ENCODE assay signal across 15 mouse cellular contexts in the genomic region with DNA sequence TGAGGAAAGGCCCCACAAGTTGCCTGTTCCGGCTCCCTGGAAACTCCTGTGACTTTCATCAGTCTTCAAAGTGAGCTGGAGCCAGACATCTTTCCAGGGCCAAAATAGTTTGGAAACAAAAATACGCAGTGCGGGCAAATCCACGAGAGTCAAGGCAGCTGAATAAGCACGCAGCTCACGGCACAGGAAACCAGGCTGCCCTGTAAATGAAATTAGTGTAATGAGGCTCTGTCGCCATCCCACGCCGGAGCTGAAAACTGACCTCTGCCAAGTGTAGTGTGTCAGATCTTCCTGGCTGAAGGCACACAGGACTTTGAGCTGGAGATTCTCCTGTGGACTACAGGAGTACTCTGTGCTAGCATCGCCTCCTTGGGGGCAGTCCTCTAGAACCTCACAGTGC.
DNase-seq lines count a peak whose midpoint lies in the region; ATAC-seq and TF ChIP-seq lines count a peak whose summit lies in the region.
"Had no signal": no experiment of that assay in that cellular context is flagged by ENCODE, and none has a peak within 500 bp of the region (broad histone marks: within the 10 kb centered on the region; RNA-seq: fewer than 3 reads in every experiment).

No protein-coding gene starts in this region.

- no peak for ATAC-seq in lung, postnatal 0 days
- no peak for ATAC-seq in kidney, postnatal 0 days (replicated peaks; ENCODE audit: low FRiP score, low read depth)
- ATAC-seq in midbrain, embryonic 15.5 days (replicated peaks) = no peak
- ATAC-seq: activated CD4-positive, CD25-positive, alpha-beta regulatory T cell, adult 4 months had no signal

- DNase-seq in gastrocnemius, adult 2 months = peak; percentile 32
- DNase-seq in gastrocnemius, postnatal 4 days (ENCODE audit: low spot score in 2 of 2) = no peak
- DNase-seq in lung, postnatal 0 days (ENCODE audit: low spot score) = no peak
- DNase-seq in lung, postnatal 25 days (ENCODE audit: low spot score) = no peak
- DNase-seq in kidney, postnatal 0 days (ENCODE audit: low spot score) = peak; percentile 61
- DNase-seq in layer of hippocampus, adult 9-11 months = no peak
- DNase-seq in frontal cortex, postnatal 10 days (ENCODE audit: low spot score in 2 of 2) = no peak
- DNase-seq: B cell, adult 2 months; cerebellum, postnatal 36 days; midbrain, embryonic 14.5 days; right cerebral cortex, adult 18-20 months had no signal

- H3K4me1 ChIP-seq in lung, postnatal 0 days (ENCODE audit: insufficient read depth, low read depth, low read length) = no peaks in the 10 kb centered on the region
- H3K4me1 ChIP-seq in kidney, postnatal 0 days (replicated peaks; ENCODE audit: insufficient read depth, low read length) = no peaks in the 10 kb centered on the region
- no peaks in the 10 kb centered on the region for H3K4me1 ChIP-seq in midbrain, embryonic 15.5 days

- no peaks in the 10 kb centered on the region for H3K9me3 ChIP-seq in lung, postnatal 0 days (ENCODE audit: low read length)
- no peaks in the 10 kb centered on the region for H3K9me3 ChIP-seq in kidney, postnatal 0 days (replicated peaks; ENCODE audit: low read length)
- no peaks in the 10 kb centered on the region for H3K9me3 ChIP-seq in midbrain, embryonic 15.5 days
- H3K9me3 ChIP-seq: limb, embryonic 12.5 days had no signal

- WGBS in lung, postnatal 0 days = 66% methylated on average over 10 of the region's 10 CpGs
- 27% methylated on average over 10 of the region's 10 CpGs for WGBS in kidney, postnatal 0 days
- WGBS in midbrain, embryonic 15.5 days = 90% methylated on average over 10 of the region's 10 CpGs

- no peak for TF ChIP-seq CTCF in gastrocnemius, adult 2 months (IDR thresholded peaks at IDR 0.05)
- 0 out of 2 replicates have a peak, but pooled peaks have one; percentile 11 for TF ChIP-seq CTCF in lung, postnatal 0 days (IDR thresholded peaks at IDR 0.05)
- TF ChIP-seq CTCF in kidney, postnatal 0 days (IDR thresholded peaks at IDR 0.05; ENCODE audit: low read depth) = peak; percentile 51

- no peak overlapping the region for H3K27ac ChIP-seq in gastrocnemius, adult 2 months
- H3K27ac ChIP-seq in lung, postnatal 0 days (ENCODE audit: low read length) = no peak overlapping the region
- no peak overlapping the region for H3K27ac ChIP-seq in kidney, postnatal 0 days
- no peak overlapping the region for H3K27ac ChIP-seq in midbrain, embryonic 15.5 days
- H3K27ac ChIP-seq: limb, embryonic 12.5 days had no signal

- intact Hi-C loops in gastrocnemius, adult 2 months (cut with DNase I) = no loop called here

- H3K9ac ChIP-seq in lung, postnatal 0 days (replicated peaks; ENCODE audit: low read depth) = no peak overlapping the region
- no peak overlapping the region for H3K9ac ChIP-seq in kidney, postnatal 0 days (ENCODE audit: low read depth, low read length)
- no peak overlapping the region for H3K9ac ChIP-seq in midbrain, embryonic 15.5 days
- H3K9ac ChIP-seq: limb, embryonic 12.5 days had no signal

- no peaks in the 10 kb centered on the region for H3K36me3 ChIP-seq in lung, postnatal 0 days (ENCODE audit: insufficient read depth, low read length)
- H3K36me3 ChIP-seq in kidney, postnatal 0 days (ENCODE audit: insufficient read depth, low read length) = no peaks in the 10 kb centered on the region
- no peaks in the 10 kb centered on the region for H3K36me3 ChIP-seq in midbrain, embryonic 15.5 days (replicated peaks)
- H3K36me3 ChIP-seq: G1E; limb, embryonic 12.5 days had no signal

- no peak for TF ChIP-seq EP300 in lung, postnatal 0 days (IDR thresholded peaks at IDR 0.05)

- H3K4me3 ChIP-seq in gastrocnemius, adult 2 months = no peak overlapping the region
- H3K4me3 ChIP-seq in lung, postnatal 0 days (ENCODE audit: low read depth, low read length) = no peak overlapping the region
- no peak overlapping the region for H3K4me3 ChIP-seq in kidney, postnatal 0 days (replicated peaks; ENCODE audit: low read depth, low read length)
- no peak overlapping the region for H3K4me3 ChIP-seq in midbrain, embryonic 15.5 days
- H3K4me3 ChIP-seq: limb, embryonic 12.5 days had no signal

- H3K27me3 ChIP-seq in lung, postnatal 0 days (replicated peaks; ENCODE audit: insufficient read depth, low read length) = no peaks in the 10 kb centered on the region
- no peaks in the 10 kb centered on the region for H3K27me3 ChIP-seq in kidney, postnatal 0 days (ENCODE audit: insufficient read depth, low read length)
- no peaks in the 10 kb centered on the region for H3K27me3 ChIP-seq in midbrain, embryonic 15.5 days (replicated peaks)
- H3K27me3 ChIP-seq: limb, embryonic 12.5 days had no signal

- H3K4me2 ChIP-seq in lung, postnatal 0 days (replicated peaks; ENCODE audit: low read depth, low read length) = no peak overlapping the region
- no peak overlapping the region for H3K4me2 ChIP-seq in kidney, postnatal 0 days (ENCODE audit: low read length)
- no peak overlapping the region for H3K4me2 ChIP-seq in midbrain, embryonic 15.5 days
- H3K4me2 ChIP-seq: limb, embryonic 12.5 days had no signal

Comparison
In these comparisons a context has a peak if more than half of its experiments do, and no peak if none do; other contexts are left out.
1. DNase-seq: peak in gastrocnemius, adult 2 months (single experiment) and kidney, postnatal 0 days (single experiment); none in gastrocnemius, postnatal 4 days (0 of 2), lung, postnatal 0 days (single experiment), lung, postnatal 25 days (single experiment), layer of hippocampus, adult 9-11 months (single experiment) and frontal cortex, postnatal 10 days (0 of 2).